Mouse (Mus musculus) ES-E14 (cell line): Measurements from ENCODE around the gene Tbc1d2b. TPM values are rescaled to one million over a fixed set of nuclear protein-coding genes. Genes with fewer than 3 reads are reported as not detected.

Experiments
- DNase-seq: peaks from one replicate; pipeline ENCODE4 v3.0.0-alpha.2; 2013; ENCODE audit warnings: low read depth, low spot score
- H3K27ac ChIP-seq: 2 replicates; pipeline ENCODE4 v1.5.1; 2012; ENCODE audit warnings: low read depth, mild to moderate bottlenecking, low read length, moderate library complexity, mixed read lengths; ENCODE audit not compliant: poor library complexity, insufficient read depth, severe bottlenecking
- H3K36me3 ChIP-seq: 2 replicates; pipeline ENCODE4 v1.6.1; 2012; ENCODE audit warnings: mild to moderate bottlenecking, low read length, moderate library complexity, mixed read lengths; ENCODE audit not compliant: control insufficient read depth, poor library complexity, insufficient read depth, severe bottlenecking
- H3K4me1 ChIP-seq, 2 experiments: fragments of 150-350 bp in 1 of 2; sonication (generic) in 1 of 2; 2 replicates each; pipeline ENCODE4 v1.6.1; 2012; ENCODE audit warnings: low read length in 2 of 2, mild to moderate bottlenecking in 1 of 2, mixed read lengths in 1 of 2; ENCODE audit not compliant: control insufficient read depth in 2 of 2, insufficient read depth in 2 of 2, poor library complexity in 1 of 2
- H3K4me3 ChIP-seq, 2 experiments: fragments of 150-350 bp in 1 of 2; sonication (generic) in 1 of 2; 2 replicates each; pipeline ENCODE4 v1.5.1; 2012; ENCODE audit warnings: low read length in 2 of 2, low read depth in 1 of 2, mild to moderate bottlenecking in 1 of 2, mixed read lengths in 1 of 2; ENCODE audit not compliant: insufficient read depth in 1 of 2, poor library complexity in 1 of 2, severe bottlenecking in 1 of 2
- H3K9ac ChIP-seq: 2 replicates; pipeline ENCODE4 v1.6.1; 2012; ENCODE audit warnings: low read depth, mild to moderate bottlenecking, low read length, mixed read lengths; ENCODE audit not compliant: poor library complexity, insufficient read depth, severe bottlenecking
- H3K9me3 ChIP-seq: fragments of 150-350 bp; sonication (generic); 2 replicates; pipeline ENCODE4 v1.6.1; 2012; ENCODE audit warnings: low read depth, mild to moderate bottlenecking, low read length; ENCODE audit not compliant: control insufficient read depth, insufficient read depth
- CHD2 ChIP-seq: IDR thresholded peaks from 2 replicates; pipeline ENCODE4 v1.6.1; 2014; ENCODE audit warnings: mild to moderate bottlenecking, low read depth, low read length, inconsistent platforms
- HCFC1 ChIP-seq: IDR thresholded peaks from 2 replicates; pipeline ENCODE4 v1.6.1; 2012; ENCODE audit warnings: low read length, inconsistent platforms, borderline replicate concordance; ENCODE audit not compliant: insufficient read depth
- MAFK ChIP-seq: IDR thresholded peaks from 2 replicates; pipeline ENCODE4 v1.6.1; 2014; ENCODE audit warnings: mild to moderate bottlenecking, low read depth, low read length, inconsistent platforms; ENCODE audit not compliant: insufficient read depth
- ZC3H11A ChIP-seq: IDR thresholded peaks from 2 replicates; pipeline ENCODE4 v1.6.1; 2012; ENCODE audit warnings: low read depth, mild to moderate bottlenecking, inconsistent platforms, low read length, borderline replicate concordance
- ZNF384 ChIP-seq: IDR thresholded peaks from 2 replicates; pipeline ENCODE4 v1.6.1; 2012; ENCODE audit warnings: low read depth, low read length, inconsistent platforms
- in situ Hi-C, 2 experiments: fragments of 600-800 bp; cut with MboI; formaldehyde crosslinking; loops; one replicate each; pipeline ENCODE4 v1.15.1; 2025; ENCODE audit warnings: low sequenced_read_pairs in 2 of 2, inconsistent platforms in 1 of 2; ENCODE audit not compliant: unreplicated experiment in 2 of 2
- total RNA-seq: library from RNA; depleted of rRNA; stranded (reverse); fragments of 300-350 nt; gene quantifications from 2 replicates; pipeline ENCODE4 v1.2.3, GENCODE M21; 2012

Gene Tbc1d2b
- total RNA-seq, 1 experiment: 10.2 TPM

GRCm38 (mm10) chr9:90226742-90227096 is 43.9 kb downstream of the Tbc1d2b start:
- in situ Hi-C loops: no loop called here
- TF ChIP-seq ZC3H11A (no peak), HCFC1 (no peak), ZNF384 (no peak), MAFK (peak; percentile 64; the same call in 1 of the 2 replicates), CHD2 (no peak)
- Histone ChIP-seq H3K9me3 (no peaks in the 10 kb centered on the region), H3K9ac (no peak overlapping the region), H3K36me3 (peaks cover 7% of the 10 kb centered on the region; the same call in 1 of the 2 replicates), H3K27ac (no peak overlapping the region), H3K4me3 (no peak overlapping the region), H3K4me1 (no peaks in the 10 kb centered on the region)
- DNase-seq: no peak

GRCm38 (mm10) chr9:90226081-90226741 is 44.4 kb downstream of the Tbc1d2b start:
- no peaks in the 10 kb centered on the region for H3K9me3 ChIP-seq
- no peak overlapping the region for H3K27ac ChIP-seq
- DNase-seq: no peak
- in situ Hi-C loops: no loop called here
- peaks cover 7% of the 10 kb centered on the region; the same call in 1 of the 2 replicates for H3K36me3 ChIP-seq
- no peaks in the 10 kb centered on the region for H3K4me1 ChIP-seq
- no peak overlapping the region for H3K4me3 ChIP-seq
- H3K9ac ChIP-seq: no peak overlapping the region
- TF ChIP-seq ZC3H11A (no peak), ZNF384 (no peak), HCFC1 (no peak), MAFK (no peak), CHD2 (no peak)

- no peak for TF ChIP-seq CHD2
- no peak for TF ChIP-seq ZNF384
- TF ChIP-seq ZC3H11A: no peak
- no peak for TF ChIP-seq MAFK
- no peak for TF ChIP-seq HCFC1
- Histone ChIP-seq H3K4me3 (no peak overlapping the region), H3K9me3 (no peaks in the 10 kb centered on the region), H3K36me3 (peaks cover 10% of the 10 kb centered on the region; the same call in 1 of the 2 replicates), H3K27ac (no peak overlapping the region), H3K9ac (no peak overlapping the region), H3K4me1 (0 out of 4 replicates have a peak, but pooled peaks cover 0 to under 1% of the 10 kb centered on the region in 2 experiments)
- DNase-seq: no peak
- in situ Hi-C loops: loop anchor here in 1 of 2 experiments (25.0 kb wide), 1 partner anchor 215 kb away; no protein-coding TSS in a partner anchor
Observed at GRCm38 (mm10) chr9:90222275-90222674, 48.3 kb downstream of the Tbc1d2b start.

GRCm38 (mm10) chr9:90217501-90217900 is 53.1 kb downstream of the Tbc1d2b start:
- no peak overlapping the region for H3K4me3 ChIP-seq
- H3K4me1 ChIP-seq: peaks cover 0 to 13% of the 10 kb centered on the region in 2 experiments; a peak in 1 of 4 replicates
- H3K9ac ChIP-seq: no peak overlapping the region
- no peak for TF ChIP-seq CHD2
- TF ChIP-seq ZNF384: no peak
- TF ChIP-seq MAFK: no peak
- no peak for TF ChIP-seq HCFC1
- no peak for TF ChIP-seq ZC3H11A
- in situ Hi-C loops: loop anchor here in 1 of 2 experiments (25.0 kb wide), 1 partner anchor 220 kb away; no protein-coding TSS in a partner anchor
- H3K36me3 ChIP-seq: peaks cover 6% of the 10 kb centered on the region; the same call in 1 of the 2 replicates
- no peak for DNase-seq
- H3K27ac ChIP-seq: no peak overlapping the region
- no peaks in the 10 kb centered on the region for H3K9me3 ChIP-seq
